Mouse (Mus musculus): ENCODE measurements around the gene Gtf3c1.

Gtf3c1 gene

DNA sequence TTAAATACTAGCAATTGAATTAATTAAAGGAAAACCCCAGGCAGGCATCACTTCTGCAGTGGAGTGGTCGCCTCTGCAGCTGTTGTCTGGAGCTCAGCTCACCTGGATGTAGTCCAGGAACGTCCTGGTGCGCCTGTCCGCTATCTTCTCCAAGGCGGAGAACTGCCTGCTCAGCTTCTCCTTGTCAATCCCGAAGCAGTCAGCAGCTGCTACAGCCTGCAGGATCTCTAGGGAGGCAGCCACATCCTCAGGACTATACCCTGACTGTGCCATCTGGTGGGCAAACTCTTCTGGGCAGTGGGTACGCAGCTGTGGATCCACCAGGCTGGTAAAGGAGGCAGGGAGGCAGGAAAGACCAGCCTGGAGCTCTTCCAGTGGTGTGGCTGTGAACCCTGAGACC, 62.2 kb downstream of the Gtf3c1 start:
- TF ChIP-seq GATA4 (IDR thresholded peaks at IDR 0.05; ENCODE audit: insufficient replicate concordance, low read length) = no peak

DNA sequence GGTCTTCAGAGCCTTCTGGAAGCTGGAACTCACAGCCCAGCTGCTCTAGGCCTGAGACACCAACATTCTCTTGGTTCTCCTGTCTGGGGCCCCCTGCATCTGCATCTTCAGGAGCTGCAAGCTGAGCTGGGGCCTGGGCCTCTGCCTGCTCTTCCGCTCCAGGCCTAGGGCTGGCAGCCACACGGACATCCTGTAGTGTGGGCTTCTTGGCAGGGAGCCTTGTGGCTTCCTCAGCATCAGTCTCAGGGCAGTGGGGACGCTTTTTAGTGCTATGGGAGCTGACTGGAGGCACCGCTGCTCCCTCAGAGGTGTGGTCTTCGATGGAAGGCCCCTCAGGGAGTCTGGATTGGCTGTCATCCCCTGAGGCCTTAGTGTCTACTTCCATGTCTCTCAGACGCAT, 63.7 kb downstream of the Gtf3c1 start:
- TF ChIP-seq GATA4 (IDR thresholded peaks at IDR 0.05; ENCODE audit: insufficient replicate concordance, low read length) = no peak

- TF ChIP-seq GATA4 (IDR thresholded peaks at IDR 0.05; ENCODE audit: insufficient replicate concordance, low read length) = no peak
Measured at GRCm38 (mm10) chr7:125638870-125639386, 68.7 kb downstream of the Gtf3c1 start.

- TF ChIP-seq GATA4 (IDR thresholded peaks at IDR 0.05; ENCODE audit: insufficient replicate concordance, low read length) = no peak
Measured at GRCm38 (mm10) chr7:125638376-125638775, 69.2 kb downstream of the Gtf3c1 start.

- no peak for TF ChIP-seq GATA4 (IDR thresholded peaks at IDR 0.05; ENCODE audit: insufficient replicate concordance, low read length)
Measured at GRCm38 (mm10) chr7:125637220-125638140, 70.1 kb downstream of the Gtf3c1 start.

GRCm38 (mm10) chr7:125630989-125631388, 76.6 kb downstream of the Gtf3c1 start:
- TF ChIP-seq GATA4 (IDR thresholded peaks at IDR 0.05; ENCODE audit: insufficient replicate concordance, low read length) = no peak

GRCm38 (mm10) chr7:125630317-125630716, 77.3 kb downstream of the Gtf3c1 start:
- TF ChIP-seq GATA4 (IDR thresholded peaks at IDR 0.05; ENCODE audit: insufficient replicate concordance, low read length) = no peak

DNA sequence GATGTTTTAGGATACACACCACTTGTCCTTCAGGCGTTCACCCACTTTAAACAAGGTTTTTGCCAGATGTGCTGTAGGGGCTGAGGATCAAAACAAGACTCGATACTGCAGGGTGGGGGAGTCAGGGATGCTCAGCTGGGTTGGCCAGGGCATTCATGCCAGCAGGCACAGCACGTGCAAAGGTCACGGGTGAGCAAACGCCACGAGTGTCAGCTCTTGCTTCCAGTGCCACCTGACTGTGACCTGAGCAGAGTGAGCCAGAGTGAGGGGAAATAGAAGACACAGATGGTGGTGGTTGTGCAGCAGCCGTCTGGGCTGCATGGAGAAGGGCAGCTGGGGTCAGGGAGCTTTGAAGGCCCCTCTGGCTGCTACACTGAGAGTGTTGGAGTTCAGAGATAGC, 81.8 kb downstream of the Gtf3c1 start:
- TF ChIP-seq GATA4 (IDR thresholded peaks at IDR 0.05; ENCODE audit: insufficient replicate concordance, low read length) = no peak

DNA sequence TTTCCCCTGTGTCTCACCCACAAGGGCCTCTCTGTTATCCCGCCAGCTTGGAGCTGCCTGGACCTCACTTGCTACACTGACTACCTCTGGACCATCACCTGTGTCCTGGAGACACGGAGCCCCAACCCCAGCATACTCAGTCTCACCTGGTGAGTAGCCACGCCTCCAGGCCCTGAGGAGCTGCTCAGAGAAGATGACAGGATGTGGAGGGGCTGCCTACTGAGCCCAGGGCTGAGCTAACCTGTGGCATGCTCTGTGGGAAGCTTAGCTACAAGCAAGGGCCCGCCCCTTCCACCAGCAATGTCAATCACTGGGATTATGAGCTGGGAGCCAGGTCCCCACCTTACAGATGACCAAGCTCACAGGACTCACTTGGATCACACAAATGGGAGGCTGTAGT, 82.4 kb downstream of the Gtf3c1 start:
- no peak for TF ChIP-seq GATA4 (IDR thresholded peaks at IDR 0.05; ENCODE audit: insufficient replicate concordance, low read length)

- TF ChIP-seq GATA4 (IDR thresholded peaks at IDR 0.05; ENCODE audit: insufficient replicate concordance, low read length) = no peak
Measured at GRCm38 (mm10) chr7:125622741-125623685, 84.6 kb downstream of the Gtf3c1 start.

DNA sequence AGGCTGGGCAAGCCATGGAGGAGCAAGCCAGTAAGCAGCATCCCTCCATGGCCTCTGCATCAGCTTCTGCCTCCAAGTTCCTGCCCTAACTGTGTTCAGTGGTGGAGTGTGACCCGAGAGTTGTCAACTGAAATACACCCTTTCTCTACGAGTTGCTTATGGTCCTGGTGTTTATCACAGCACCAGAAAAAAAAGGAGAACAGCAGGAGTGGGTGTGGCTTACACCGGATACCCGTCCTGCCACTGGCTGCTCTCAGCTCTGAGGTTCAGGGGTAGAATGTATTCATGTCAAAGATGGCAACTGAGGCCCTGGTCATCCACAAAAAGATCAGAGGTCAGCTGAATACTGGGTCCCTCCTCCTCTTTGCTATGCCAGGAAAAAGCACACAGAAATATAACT, 87.5 kb downstream of the Gtf3c1 start:
- no peak for TF ChIP-seq GATA4 (IDR thresholded peaks at IDR 0.05; ENCODE audit: insufficient replicate concordance, low read length)

GRCm38 (mm10) chr7:125618016-125618415, 89.6 kb downstream of the Gtf3c1 start:
- TF ChIP-seq GATA4 (IDR thresholded peaks at IDR 0.05; ENCODE audit: insufficient replicate concordance, low read length) = no peak

DNA sequence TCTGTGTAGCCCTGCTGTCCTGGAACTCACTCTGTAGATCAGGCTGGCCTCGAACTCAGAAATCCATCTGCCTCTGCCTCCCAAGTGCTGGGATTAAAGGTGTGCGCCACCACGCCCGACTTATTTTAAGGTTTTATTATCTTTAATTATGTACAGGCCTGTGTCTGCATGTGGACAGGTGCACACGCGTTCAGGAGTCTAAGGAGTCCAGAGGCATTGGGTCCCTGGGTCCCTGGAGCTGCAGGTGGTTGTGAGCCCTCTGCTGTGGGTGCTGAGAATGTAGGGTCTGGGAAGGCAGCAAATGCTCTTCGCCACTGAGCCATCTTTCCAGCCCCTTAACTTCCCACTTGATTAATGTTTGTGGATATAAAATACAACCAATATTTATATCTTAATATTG, 92.1 kb downstream of the Gtf3c1 start:
- no peak for TF ChIP-seq GATA4 (IDR thresholded peaks at IDR 0.05; ENCODE audit: insufficient replicate concordance, low read length)

DNA sequence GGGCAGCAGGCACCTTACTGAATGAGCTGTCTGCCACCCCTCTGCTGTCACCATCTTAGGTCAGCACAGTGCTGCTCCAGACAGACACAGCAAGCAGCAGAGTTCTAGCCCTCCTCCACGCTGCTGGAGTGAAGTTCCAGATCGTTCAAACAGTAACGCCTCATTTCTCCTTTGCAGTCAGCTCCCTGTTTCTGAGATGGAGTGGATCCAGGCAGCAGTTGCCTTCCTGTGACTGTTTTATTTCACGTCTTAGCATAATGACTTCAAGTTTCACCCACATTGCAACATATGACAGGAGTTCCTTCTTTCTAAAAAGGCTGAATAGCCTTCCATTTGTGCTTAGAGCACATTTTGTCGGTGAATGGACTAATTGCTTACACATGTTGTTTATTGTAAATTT, 94.0 kb downstream of the Gtf3c1 start:
- no peak for TF ChIP-seq GATA4 (IDR thresholded peaks at IDR 0.05; ENCODE audit: insufficient replicate concordance, low read length)

DNA sequence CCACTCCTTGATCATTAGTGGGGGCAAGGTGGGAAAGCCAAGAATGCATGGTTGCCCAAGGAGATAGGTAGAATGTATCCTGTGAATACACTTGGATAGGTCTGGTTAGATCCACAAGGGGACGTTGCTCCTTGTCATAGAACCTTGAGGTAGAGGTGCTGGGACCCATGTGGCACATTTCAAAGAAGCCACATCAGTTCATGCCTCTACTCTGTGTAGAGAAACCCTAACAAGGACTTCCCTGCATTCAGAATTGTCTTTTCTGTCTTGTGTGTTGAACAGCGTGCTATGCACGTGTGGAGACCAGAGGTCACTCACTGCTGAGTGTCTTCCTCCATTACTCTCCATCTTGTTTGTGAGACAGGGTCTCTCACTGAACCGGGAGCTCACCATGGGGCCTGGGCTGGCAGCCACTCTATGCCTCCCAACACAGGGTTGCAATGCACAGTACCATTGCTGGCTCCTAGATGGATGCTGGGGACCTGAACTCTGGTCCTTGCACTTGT, 99.3 kb downstream of the Gtf3c1 start:
- no peak for TF ChIP-seq GATA4 (IDR thresholded peaks at IDR 0.05; ENCODE audit: insufficient replicate concordance, low read length)
